Mouse (Mus musculus) gastrocnemius, adult 8-10 months (tissue): Measurements from ENCODE around the gene Plppr1. TPM values are rescaled to one million over a fixed set of nuclear protein-coding genes. Genes with fewer than 3 reads are reported as not detected.

ENCODE experiments used
- DNase-seq, 2 experiments: peaks; one replicate each; pipeline ENCODE4 v3.0.0; 2022; ENCODE audit warnings: low spot score in 2 of 2
- total RNA-seq, 4 experiments: library from RNA; stranded (reverse); gene quantifications; 2 replicates each; pipeline ENCODE4 v1.2.4; 2022

Gene Plppr1
- total RNA-seq, 4 experiments from 2014 or later, result not detected

DNA sequence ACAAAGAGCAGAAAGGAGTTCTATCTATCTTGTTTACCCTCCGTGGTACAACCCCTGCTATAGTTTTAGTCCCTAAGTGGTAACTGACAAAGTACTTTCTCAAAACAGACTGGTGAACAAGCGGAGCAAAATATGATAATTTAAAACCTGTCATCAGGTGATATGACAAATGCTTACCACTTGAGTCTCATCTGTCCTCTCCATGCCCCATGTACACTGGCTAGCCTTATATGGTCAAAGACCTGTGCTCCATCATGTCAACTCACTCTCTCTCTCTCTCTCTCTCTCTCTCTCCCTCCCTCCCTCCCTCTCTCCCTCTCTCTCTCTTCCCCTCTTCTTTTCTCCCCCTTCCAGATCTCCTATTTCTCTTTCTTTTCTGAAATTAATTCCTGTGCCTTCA, 59.8 kb downstream of the Plppr1 start:
- no peak for DNase-seq

- DNase-seq, result no peak
These were observed 85.7 kb downstream of the Plppr1 start for GRCm38 (mm10) chr4:49144798-49145197.

GRCm38 (mm10) chr4:49148775-49149174, 89.7 kb downstream of the Plppr1 start:
- DNase-seq, result no peak

DNA sequence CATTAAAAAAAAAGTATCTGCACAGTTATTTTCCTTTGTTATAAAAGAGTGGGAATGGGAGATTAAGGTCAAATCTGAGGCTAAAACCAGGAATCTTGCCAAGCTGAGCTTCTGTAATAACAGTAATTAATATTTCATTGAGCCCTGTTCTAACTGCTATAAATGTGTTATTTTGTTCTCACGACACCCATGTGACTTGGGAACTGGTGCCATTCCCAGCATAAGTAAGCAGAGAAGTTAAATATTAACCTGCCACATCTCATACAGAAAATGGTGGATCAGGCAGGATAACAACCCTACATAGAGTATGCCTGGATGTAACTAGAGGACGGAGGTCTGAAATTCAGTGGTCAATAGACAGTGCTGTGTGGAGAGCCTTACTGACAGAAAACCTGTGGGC, 90.2 kb downstream of the Plppr1 start:
- no peak for DNase-seq

- DNase-seq, result no peak
These were observed 94.8 kb downstream of the Plppr1 start for GRCm38 (mm10) chr4:49153849-49154248.

DNA sequence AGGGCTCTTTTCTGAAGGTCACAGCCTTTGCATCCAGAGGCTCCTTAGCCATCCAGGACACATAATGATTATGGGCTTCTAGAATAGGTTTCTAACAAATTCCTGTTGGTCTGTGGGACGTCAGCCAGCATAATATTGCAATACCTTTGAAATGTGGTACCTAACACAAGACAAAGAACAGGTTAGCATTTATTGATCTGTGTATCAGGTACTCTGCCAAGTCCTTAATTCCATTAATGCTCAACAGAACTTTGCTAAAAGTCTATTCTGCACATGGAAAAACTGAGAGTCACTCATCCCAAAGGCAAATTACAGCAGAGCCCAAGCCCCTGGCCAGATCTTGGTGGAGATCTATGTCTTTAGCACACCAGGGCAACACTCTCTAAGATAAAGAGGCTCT, 97.7 kb downstream of the Plppr1 start:
- no peak for DNase-seq

- DNase-seq, result no peak
These were observed 104.2 kb downstream of the Plppr1 start for GRCm38 (mm10) chr4:49163285-49163684.

- no peak for DNase-seq
These were observed 107.3 kb downstream of the Plppr1 start for GRCm38 (mm10) chr4:49166391-49166790.

DNA sequence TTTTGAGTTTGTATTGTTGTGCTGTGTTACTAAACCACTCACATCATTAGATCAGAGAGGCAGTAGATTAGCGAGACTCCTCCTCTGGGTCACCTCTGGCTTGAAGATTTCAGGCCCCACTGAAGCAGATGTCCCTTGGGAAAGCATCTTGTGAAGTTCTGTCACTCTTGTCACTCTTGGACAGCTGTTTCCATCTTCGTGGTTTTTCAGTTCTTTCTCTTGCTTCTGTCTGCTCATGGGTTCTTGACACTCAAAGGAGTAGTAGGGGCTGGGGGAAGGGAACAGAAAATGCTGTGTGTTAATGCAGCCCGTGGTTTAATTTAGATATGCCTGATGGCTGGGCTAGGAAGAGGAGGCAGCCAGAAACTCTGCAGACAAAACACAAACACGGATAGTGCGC, 108.0 kb downstream of the Plppr1 start:
- DNase-seq, result no peak

GRCm38 (mm10) chr4:49169498-49169897, 110.4 kb downstream of the Plppr1 start:
- DNase-seq, result no peak

- no peak for DNase-seq
These were observed 119.0 kb downstream of the Plppr1 start for GRCm38 (mm10) chr4:49178101-49178500.

DNA sequence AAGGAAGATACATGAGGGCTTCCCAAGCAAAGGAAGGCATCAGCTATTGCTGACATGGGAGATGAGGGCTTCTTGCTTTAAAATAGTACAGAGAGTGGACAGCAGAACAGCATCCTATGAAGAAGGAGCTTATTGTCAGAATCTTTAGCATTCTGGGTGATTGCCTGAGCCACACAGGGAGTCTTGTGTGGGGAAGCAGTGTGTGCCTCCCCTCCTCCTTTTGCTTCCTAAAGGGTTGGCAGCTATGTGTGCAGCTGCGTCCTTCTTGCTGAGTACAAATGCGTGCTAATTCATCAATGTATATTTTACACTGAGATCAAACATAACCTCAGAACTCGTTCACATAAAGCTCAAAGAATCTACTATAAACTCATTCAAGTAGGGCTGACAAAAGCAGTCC, 119.8 kb downstream of the Plppr1 start:
- DNase-seq, result no peak

GRCm38 (mm10) chr4:49179471-49180181, 120.6 kb downstream of the Plppr1 start:
- no peak for DNase-seq

GRCm38 (mm10) chr4:49189991-49190526, 131.0 kb downstream of the Plppr1 start:
- no peak for DNase-seq

DNA sequence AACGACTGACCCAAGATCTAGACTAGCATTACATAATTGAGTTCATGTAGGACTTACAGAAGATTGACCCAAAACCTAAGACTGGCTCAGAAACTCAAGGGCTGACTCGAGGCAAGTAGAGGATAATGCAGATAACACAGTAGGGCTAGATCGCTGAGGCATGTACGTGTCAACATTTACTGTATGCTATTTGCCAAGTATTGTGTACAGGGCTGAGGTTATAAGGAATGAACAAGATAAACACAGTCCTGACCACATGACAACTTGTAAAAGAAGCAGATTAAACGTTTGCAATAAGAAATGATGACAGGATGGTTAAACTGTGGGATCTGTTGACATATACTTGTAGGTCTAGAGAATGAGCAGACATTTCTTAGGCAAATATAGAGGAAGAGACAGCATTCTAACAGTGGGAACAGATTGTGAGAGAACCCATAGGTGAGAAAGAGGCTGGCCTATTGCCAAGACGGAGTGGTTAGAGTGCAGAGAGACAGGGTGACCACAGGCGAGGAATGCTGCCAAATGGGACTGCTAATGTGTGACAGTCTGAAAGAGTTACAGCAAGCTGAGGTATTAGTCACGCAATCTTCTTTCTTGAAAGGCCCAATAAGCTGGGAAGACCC, 138.2 kb downstream of the Plppr1 start:
- no peak for DNase-seq

- DNase-seq, result no peak
These were observed 151.4 kb downstream of the Plppr1 start for GRCm38 (mm10) chr4:49210457-49210856.

GRCm38 (mm10) chr4:49211582-49211981, 152.5 kb downstream of the Plppr1 start:
- no peak for DNase-seq

- DNase-seq, result no peak
These were observed 153.8 kb downstream of the Plppr1 start for GRCm38 (mm10) chr4:49212616-49213544.

- no peak for DNase-seq
These were observed 155.3 kb downstream of the Plppr1 start for GRCm38 (mm10) chr4:49214341-49214740.

DNA sequence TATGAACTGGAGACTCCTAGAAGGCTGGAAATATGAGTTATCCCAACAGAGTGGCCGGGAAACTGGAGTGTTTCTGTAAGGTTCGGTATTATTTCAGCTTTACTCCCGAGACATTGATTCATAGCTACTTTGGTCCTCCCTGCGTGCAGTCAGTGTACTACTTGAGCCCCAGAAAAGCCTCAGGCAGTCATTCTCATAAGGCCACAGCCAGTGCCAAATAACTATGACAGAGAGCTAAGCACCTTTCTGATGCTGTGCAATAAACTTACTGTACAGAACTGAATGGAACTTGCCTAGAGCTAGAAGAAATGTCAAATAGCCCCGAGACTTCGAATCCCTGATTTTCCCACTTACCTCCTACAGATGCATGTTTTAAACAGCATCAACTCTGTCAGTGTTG, 164.4 kb downstream of the Plppr1 start:
- DNase-seq, result no peak

- DNase-seq, result no peak
These were observed 165.9 kb downstream of the Plppr1 start for GRCm38 (mm10) chr4:49225021-49225420.
